21 mouse cellular contexts compared by ENCODE assay signal in the genomic region with DNA sequence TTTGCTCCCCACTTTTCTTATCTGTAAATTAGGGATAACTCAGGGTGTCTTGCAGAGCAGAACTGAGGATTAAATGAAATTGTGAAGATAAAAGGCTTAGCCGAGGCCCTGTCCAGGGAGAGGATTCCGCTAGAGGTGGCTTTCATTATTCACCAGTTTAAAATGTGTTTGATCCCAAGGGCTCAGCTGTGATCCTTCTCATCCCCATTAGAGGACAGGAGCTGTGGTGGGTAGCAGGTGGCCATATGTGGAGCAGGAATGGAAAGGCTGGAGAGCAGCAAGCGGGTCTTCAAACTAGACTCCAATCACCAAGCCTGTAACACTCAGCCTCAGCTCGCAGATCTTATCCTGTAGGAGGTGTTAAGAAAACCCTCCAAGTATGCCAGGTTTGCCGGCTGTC.
A peak's percentile ranks its signal among the peaks of the same experiment; 100 is the strongest.
DNase-seq lines count a peak whose midpoint lies in the region; TF ChIP-seq lines count a peak whose summit lies in the region.
"Had no signal": no experiment of that assay in that cellular context is flagged by ENCODE, and none has a peak within 500 bp of the region (broad histone marks: within the 10 kb centered on the region; RNA-seq: fewer than 3 reads in every experiment).

No protein-coding gene starts in this region.

- no peak overlapping the region for H3K27ac ChIP-seq in heart, embryonic 10.5 days
- H3K27ac ChIP-seq: embryonic facial prominence, embryonic 13.5 days; embryonic facial prominence, embryonic 15.5 days; forebrain, embryonic 10.5 days; forebrain, embryonic 12.5 days had no signal

- H3K9me3 ChIP-seq in heart, embryonic 10.5 days: 0 out of 2 replicates have a peak, but pooled peaks cover 3% of the 10 kb centered on the region
- H3K9me3 ChIP-seq: embryonic facial prominence, embryonic 15.5 days had no signal

- no peak for TF ChIP-seq CTCF in brain, embryonic 14.5 days (IDR thresholded peaks at IDR 0.05; ENCODE audit: borderline replicate concordance, extremely low read depth, insufficient read depth, insufficient read length)

- no peaks in the 10 kb centered on the region for H3K36me3 ChIP-seq in heart, embryonic 10.5 days
- H3K36me3 ChIP-seq: embryonic facial prominence, embryonic 15.5 days; forebrain, embryonic 12.5 days had no signal

- WGBS in heart, embryonic 10.5 days: 90% methylated on average over 5 of the region's 5 CpGs

- TF ChIP-seq POLR2A in brain, embryonic 14.5 days (IDR thresholded peaks at IDR 0.05; ENCODE audit: borderline replicate concordance, extremely low read depth, insufficient read depth, insufficient read length, poor library complexity, severe bottlenecking): no peak

- no peaks in the 10 kb centered on the region for H3K27me3 ChIP-seq in heart, embryonic 10.5 days (ENCODE audit: insufficient read depth, poor library complexity, severe bottlenecking)
- H3K27me3 ChIP-seq: embryonic facial prominence, embryonic 13.5 days; embryonic facial prominence, embryonic 15.5 days; forebrain, embryonic 12.5 days had no signal

- peak; percentile 62 for DNase-seq in heart, adult 11 months
- DNase-seq in heart, embryonic 10.5 days (ENCODE audit: low spot score): no peak
- DNase-seq in brain, adult 2 months (ENCODE audit: low read depth, low spot score): peak; percentile 7
- peak; percentile 13 for DNase-seq in brain, embryonic 14.5 days (ENCODE audit: low read depth)
- no peak for DNase-seq in urinary bladder, postnatal 14 days (ENCODE audit: low spot score)
- DNase-seq: adrenal gland, adult 2 months; adrenal gland, postnatal 10 days; adrenal gland, postnatal 25 days; cerebellum, adult 11 months; cerebellum, adult 18-20 months; cerebellum, adult 8-10 months; cerebellum, adult 9-11 months; cerebellum, postnatal 14 days; cerebellum, postnatal 36 days; embryo, embryonic 11 days; forebrain, postnatal 0 days had no signal

- H3K4me1 ChIP-seq in heart, embryonic 10.5 days: no peaks in the 10 kb centered on the region; the same call in 1 of the 2 replicates

- H3K4me3 ChIP-seq in heart, embryonic 10.5 days: no peak overlapping the region
- H3K4me3 ChIP-seq: embryonic facial prominence, embryonic 13.5 days; embryonic facial prominence, embryonic 15.5 days; erythroblast, embryonic 14.5 days; forebrain, embryonic 10.5 days; forebrain, embryonic 12.5 days had no signal

Comparison
In these comparisons a context has a peak if more than half of its experiments do, and no peak if none do; other contexts are left out.
1. DNase-seq: peak in heart, adult 11 months (single experiment), brain, adult 2 months (single experiment) and brain, embryonic 14.5 days (single experiment); none in heart, embryonic 10.5 days (single experiment) and urinary bladder, postnatal 14 days (single experiment).